Mouse (Mus musculus): ENCODE data around the gene Gm38431. TPM values are rescaled to one million over a fixed set of nuclear protein-coding genes. Genes with fewer than 3 reads are reported as not detected.

The Gm38431 gene
- total RNA-seq, 2 experiments from 2014 or later: 0.86 to 1.5 TPM

DNA sequence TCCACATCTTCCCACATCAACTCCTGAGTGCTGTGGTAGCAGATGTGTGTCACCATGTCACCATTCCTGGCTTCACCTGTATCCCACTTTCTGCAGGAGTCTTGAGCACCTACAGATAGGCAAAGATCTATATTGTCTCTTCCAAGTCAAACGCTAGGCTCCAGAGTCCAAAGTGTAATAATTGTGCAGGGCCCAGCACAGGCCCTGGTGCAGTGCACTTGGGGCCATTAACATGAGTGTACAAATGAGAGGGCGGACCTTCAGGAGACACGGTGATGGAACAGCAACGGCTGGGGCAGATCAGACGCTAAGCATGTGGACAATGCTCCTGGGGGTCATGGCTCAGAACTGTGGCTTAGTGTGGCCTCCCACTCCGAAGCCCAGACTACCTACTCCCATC, 22.0 kb upstream of the Gm38431 start:
- no peak for DNase-seq (ENCODE audit: low spot score)
- intact Hi-C loops (cut with DNase I): no loop called here

DNA sequence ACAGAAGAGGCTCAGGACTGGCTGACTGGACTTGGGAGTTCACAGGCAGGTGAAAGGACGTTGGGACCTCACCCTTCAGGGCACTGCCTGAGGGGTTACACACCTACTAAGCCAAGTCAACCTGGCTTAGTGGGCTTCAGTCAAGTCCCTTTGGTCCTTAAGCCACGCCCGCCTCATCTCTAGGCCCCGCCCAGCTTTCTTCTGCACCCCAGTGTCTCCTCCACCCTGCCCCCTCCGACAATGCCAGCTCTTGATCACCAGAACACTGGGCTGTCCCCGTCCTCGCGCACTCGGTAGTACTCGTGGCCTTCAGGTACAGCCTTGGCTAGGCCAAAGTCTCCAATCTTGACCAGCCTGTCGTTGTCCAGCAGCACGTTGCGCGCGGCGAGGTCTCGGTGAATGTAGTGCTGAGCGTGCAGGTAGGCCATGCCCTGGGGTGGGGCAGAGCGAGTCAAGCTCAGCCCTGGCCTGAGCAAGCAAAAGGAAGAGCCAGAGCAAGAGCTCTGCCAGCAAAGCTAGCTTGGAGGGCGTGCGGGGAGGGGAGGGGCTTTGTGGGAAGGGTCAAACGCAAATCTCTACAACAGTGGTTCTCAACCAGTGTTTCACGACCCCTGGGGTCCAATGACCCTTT, 15.9 kb upstream of the Gm38431 start:
- DNase-seq (ENCODE audit: low spot score): no peak
- intact Hi-C loops (cut with DNase I): no loop called here

DNA sequence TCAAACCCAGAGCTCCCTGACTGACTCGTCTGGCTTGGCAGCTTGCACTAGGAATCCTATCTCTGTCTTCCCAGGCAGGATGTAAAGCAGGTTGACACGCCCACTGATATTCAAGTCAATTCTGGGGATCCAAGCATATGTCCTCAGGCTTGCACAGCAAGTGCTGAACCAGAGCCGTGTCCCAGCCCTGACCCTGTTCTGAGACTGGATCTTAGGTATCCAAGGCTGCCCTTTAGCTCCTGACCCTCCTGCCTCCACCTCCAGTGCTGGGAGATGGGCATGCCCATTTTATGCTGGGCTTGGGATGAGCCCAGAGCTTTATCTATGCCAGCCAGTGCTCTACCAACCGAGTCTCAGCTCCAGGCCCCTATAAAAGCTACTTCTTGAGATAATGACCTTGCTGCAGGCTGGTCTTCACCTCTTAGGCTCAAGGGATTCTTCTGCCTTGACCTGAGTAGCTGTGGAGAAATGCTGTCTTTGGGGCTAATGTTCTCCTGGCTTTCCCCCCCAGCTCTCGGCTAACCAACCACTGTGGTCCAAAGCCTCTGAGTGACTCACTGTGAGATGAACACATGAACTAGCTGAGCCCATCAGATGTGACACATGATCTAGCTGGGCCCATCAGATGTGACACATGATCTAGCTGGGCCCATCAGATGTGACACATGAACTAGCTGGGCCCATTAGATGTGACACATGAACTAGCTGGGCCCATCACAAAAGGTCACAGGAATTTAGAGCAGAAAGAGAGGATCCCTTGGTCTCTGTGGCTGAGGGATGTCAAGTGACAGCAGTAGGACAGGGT, 14.2 kb upstream of the Gm38431 start:
- DNase-seq (ENCODE audit: low spot score): no peak
- intact Hi-C loops (cut with DNase I): no loop called here

DNA sequence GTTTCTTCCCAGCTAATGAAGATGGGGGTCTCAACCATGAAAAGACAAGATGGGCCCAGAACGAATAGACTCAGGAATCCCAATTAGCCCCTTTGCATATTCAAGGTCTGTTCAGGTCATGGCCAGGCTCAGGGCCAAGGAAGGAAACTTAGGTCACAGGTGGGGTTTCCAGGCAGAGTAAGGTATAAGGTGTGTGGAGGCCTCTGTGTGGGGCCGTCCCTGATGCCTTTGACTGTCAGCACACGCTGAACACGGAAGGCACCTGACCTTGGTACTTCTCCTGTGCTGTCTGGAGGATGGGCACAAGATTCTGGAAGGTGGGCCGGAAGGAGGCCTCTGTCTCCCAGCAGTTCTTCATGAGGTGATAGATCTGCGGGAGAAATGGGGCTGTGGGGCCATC, 13.0 kb upstream of the Gm38431 start:
- intact Hi-C loops (cut with DNase I): no loop called here
- DNase-seq (ENCODE audit: low spot score): no peak

DNA sequence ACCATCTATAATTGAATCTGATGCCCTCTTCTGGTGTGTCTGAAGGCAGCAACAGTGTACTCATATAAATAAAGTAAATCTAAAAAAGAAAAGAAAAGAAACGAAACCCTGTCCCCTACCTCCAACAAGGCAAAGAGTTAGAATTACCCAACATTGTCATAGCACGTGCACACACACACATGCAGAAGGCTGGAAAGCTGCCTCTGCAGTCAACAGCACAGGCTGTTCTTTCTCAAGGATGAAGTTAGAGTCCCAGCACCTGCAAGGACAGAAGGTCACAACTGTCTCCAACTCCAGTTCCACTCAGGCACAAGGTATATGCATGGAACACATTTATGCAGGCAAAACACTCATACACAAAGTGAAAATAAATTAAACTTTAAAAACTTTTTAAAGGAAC, 10.3 kb upstream of the Gm38431 start:
- DNase-seq (ENCODE audit: low spot score): no peak
- intact Hi-C loops (cut with DNase I): no loop called here

DNA sequence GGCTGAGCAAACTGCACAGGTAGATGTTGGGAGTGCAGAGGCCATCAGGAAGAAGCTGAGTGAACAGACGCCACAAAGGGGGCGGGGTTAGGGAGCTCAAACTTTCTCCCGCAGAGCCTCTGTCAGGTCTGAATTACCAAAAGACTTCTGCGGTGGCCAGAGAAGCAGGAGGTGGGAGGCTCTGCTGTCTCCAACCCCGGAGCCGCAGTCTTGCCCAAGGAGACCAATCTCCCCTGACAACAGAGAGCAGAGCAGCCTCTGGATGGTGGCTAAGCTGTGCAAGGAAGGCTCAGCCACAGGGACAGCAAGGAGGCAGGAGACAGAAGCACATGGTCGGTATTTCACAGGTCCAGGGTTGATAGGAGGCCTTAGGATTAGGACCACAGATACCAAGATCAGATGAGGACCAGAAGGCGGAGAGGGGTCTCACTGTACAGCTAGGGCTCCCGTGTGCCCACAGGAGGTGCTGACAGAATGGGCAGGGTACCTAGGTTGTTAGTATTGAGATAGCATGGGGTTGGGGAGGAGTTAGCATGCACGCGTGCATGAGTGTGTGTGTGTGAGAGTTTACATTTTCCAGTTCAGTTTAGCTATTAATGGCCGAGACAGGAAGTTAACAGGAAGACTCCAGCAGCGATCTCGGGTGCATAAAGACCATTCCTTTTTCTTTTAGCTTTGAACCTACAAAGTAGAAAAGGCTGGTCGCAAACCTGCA, 8.8 kb upstream of the Gm38431 start:
- no peak for DNase-seq (ENCODE audit: low spot score)
- intact Hi-C loops (cut with DNase I): no loop called here

DNA sequence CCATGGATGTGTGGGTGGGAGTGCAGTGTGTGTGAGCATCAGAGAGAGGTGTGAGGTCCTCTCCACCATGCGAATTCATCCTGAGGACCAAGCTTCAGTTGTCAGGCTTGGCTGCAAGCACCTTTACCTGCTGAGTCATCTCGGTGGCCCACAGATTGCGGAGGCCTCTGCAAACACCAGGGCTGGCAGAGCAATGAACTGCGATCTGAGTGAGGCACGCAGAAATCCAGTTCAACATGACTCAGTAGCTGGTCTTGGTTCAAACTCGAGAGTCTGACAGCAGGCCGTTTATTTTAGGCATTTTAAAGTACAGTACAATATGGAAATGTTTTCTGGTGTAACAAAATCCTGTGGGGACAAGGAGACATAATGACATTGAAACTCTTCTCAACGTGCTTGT, 6.0 kb upstream of the Gm38431 start:
- DNase-seq (ENCODE audit: low spot score): no peak
- intact Hi-C loops (cut with DNase I): no loop called here

DNA sequence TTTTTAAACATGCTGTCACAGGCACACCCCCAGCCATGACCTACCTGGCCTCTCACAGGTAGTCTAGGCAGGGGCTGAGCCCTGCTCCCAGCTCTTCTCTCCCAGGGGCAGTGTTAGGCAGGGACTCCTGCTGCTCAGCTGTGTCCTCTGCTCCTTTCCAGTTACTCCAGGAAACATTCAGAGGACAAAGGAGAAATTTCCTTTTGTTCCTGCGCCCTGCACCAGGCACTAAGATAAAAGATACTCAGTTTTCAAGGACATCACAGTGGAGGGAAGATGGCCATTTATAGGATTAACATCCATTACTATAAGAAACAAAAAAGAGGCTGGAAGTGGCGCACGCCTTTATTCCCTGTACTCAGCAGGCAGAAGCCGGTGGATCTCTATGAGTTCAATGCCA, 4.2 kb upstream of the Gm38431 start:
- intact Hi-C loops (cut with DNase I): no loop called here
- no peak for DNase-seq (ENCODE audit: low spot score)

DNA sequence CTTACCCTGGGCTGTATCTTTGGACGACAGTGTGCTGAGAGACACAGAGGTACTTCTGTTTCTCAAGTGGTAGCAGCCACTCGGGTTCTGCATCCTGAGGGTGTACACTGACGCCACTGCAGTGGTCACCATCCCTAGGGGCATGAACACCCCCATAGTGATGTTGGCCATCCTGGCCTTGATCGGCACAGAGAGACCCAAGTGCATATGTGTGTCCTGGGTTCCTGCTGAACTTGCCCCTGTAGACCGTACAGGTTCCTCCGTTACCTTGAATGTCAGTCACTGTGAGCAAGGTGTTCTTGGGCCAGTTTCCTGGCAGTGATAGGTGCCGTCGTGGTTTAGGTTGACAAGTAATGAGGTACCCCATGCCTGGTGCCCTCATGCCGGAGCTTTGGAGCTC, 1.6 kb upstream of the Gm38431 start:
- intact Hi-C loops (cut with DNase I): no loop called here
- DNase-seq (ENCODE audit: low spot score): no peak

DNA sequence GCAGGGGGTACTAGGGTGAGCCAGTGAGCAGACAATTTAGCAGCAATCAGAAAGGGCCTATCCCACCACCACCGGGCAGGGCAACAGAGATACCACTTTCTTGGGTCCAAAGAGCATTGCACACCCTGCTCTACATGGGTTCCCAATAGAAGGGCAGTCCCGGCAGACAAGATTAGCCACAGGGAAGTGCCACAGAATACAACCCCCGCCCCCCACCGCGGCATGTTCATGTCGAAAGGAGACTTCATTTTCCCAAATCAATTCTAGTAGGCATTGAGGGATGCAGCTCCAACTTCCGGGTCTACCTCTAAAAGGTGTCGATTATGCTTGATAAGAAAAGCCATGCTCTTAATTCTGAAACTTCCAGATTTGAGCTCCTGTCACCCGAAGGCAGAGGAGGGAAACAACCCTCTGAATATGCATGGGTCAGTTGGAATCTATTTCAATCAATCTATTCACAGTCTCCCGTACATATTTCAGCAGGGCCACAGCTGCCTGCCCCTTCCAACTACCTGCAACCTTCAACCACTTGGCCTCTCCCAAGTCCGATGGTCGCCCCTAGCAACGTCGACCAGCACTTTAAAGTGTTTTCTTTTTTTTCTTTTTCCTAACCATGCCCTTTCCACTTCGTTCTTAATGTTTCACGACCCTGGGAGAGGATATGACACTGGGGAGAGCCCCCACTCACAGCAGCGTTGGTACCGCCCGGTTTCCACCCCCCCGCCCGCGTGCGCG, 658 bp downstream of the Gm38431 start:
- intact Hi-C loops (cut with DNase I): no loop called here
- no peak for DNase-seq (ENCODE audit: low spot score)

DNA sequence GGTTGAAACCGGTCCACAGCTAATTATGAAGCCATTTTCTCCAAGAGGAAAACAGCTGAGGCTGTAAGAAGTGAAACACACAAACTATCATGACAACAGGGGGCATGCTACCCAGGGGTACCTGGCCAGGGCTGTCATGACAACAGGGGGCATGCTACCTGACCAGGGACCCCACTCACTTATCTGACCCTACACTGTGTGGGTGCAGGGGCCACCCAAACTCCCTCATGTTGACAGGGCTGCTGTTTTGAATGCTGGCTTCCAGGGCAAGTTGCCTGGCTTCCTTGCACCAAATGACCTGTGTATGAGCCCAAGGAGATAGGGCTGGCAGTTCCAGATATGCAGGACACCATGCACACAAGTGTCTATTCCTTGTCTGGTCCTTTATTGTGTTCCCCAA, 1.3 kb downstream of the Gm38431 start:
- DNase-seq (ENCODE audit: low spot score): no peak
- intact Hi-C loops (cut with DNase I): no loop called here

DNA sequence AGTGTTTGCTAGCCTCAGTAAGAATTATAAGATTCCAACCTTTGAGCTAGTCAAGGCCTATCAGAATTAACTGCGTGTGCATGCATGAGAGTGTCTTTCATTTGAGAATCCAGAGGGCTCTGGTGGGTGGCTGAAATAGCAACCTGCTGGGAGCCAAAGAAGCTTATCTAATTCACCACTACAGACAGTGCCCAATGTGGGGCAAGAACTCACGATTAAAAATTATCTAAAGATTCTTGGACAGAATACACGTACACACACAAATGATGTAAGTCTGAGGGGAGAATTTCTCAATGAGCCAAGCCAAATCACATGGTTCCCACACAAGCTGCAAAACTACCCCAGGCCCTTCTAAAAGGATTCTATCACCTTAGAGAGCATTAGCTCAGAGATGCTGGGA, 8.5 kb downstream of the Gm38431 start:
- no peak for DNase-seq (ENCODE audit: low spot score)
- intact Hi-C loops (cut with DNase I): no loop called here

DNA sequence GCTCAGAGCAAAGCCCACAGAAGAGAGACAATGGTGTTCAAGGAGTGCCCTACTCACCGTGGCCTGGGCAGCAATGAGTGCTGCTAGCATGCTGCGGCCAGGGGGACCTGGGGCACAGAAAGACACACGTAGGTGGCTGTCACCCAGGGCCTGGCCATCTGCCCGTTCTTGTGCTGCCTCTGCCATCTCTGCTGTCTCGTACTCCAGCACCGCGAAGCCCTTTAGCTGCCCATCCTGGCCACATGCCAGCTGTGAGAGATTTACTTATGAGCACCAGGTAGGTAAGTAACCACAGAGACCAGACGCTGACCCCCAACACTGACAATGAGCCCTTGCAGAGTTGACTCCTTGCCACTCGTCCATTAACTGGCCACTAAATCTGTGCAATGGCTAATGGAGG, 10.7 kb downstream of the Gm38431 start:
- intact Hi-C loops (cut with DNase I): no loop called here
- no peak for DNase-seq (ENCODE audit: low spot score)

DNA sequence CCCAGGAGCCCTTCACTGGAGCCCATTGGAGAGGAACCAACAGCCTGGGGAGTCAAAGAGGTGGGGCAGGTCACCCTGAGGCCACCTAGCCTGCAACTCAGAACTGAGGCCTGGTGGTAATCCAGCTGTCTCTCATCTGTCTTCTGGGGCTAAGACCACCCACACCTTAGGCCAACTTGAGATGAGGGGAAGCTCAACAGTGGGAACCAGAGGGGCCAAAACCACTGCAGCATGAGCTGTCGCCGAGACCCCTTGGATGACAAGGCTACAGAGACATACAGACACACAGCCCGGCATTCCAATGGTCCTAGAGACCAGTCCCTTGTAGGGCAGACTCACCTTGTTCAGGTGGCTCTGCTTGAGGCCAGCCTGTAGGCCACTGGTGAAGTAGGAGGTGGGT, 16.2 kb downstream of the Gm38431 start:
- intact Hi-C loops (cut with DNase I): no loop called here
- DNase-seq (ENCODE audit: low spot score): no peak

DNA sequence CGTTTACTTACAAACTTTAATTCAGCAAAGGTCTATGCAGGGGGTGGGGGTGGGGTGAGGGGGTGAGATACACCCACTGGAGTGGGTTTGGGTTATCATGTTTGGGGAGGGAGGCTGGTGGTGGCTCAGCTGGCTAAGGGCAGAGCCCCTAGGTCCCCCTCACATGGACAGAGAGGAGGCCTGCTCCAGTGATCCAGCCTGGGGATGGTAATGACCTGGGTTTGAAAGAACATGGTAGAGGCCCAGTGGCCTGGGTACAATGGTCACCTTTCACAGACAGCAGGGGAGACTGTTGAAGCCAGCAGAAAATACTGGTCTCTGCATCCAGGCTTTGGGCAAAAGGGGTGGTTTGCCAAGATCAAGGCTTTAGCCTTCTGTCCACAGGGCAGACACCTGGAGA, 17.6 kb downstream of the Gm38431 start:
- intact Hi-C loops (cut with DNase I): loop anchor here (5.0 kb wide), 1 partner anchor 63 kb away; no protein-coding TSS in a partner anchor
- no peak for DNase-seq (ENCODE audit: low spot score)

DNA sequence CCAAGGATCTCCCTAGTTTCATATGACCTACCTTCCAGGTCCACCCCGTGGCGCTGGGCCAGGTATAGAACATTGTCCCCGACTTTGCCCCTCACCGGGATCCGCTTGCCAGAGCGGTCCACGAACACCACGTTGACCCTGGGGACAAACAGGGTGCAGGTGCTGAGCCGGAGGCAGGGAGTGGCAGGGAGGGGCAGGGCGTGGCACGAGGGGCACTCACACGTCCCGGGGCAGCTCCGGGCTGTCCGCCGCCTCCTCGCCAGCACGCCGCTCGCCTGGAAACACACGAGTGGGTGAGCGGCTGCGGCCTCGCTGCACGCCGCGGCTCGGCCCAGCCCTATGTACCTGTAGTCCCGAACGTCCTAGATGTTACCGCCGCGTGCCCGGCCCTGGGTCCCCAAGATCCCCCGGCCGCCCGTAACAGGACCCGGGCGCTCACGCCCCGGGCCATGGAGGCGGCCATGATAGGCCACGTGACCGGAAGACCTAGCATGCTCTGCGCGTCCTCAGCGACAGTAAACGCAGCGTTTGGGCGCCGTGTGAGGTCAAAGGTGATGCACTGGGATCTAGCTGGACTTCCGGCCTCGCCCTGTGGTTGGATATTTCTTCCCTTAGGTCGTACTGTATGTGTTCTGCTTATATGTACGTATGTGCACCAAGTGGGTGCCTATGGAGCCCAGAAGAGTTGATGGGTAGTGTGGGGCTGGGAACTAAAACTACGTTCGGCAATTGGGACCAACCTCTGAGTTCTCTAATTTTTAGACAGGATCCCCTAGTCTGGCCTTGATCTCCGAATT, 18.6 kb downstream of the Gm38431 start, which contains the start of the genes Gm49373 and Fdx1l:
Gm49373 (minus strand) TSS at position 53 of the 797 bp plus-strand sequence.
Fdx1l (minus strand) TSS at position 571 of the 797 bp plus-strand sequence.
- DNase-seq (ENCODE audit: low spot score): peak; percentile 78
- intact Hi-C loops (cut with DNase I): loop anchor here (5.0 kb wide), 1 partner anchor 64 kb away; no protein-coding TSS in a partner anchor

DNA sequence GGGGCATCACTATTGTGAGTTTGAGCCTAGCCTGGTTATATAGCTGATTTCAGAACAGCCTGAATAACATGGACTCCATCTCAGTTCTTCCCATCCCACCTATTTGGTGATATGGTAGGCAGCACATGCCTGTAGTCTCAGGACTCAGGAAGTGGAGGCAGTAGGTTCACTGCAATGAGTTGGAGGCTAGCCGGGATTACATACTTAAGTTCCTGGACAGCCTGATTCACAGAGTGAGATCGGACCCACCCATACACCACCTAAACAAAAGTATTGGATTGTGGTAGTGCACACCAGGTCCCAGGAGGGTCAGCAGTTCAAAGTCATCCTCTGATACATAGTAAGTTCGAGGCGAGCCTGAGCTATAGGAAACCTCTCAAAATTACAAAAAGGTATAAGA, 19.2 kb downstream of the Gm38431 start:
- no peak for DNase-seq (ENCODE audit: low spot score)
- intact Hi-C loops (cut with DNase I): loop anchor here (5.0 kb wide), 1 partner anchor 65 kb away; no protein-coding TSS in a partner anchor

DNA sequence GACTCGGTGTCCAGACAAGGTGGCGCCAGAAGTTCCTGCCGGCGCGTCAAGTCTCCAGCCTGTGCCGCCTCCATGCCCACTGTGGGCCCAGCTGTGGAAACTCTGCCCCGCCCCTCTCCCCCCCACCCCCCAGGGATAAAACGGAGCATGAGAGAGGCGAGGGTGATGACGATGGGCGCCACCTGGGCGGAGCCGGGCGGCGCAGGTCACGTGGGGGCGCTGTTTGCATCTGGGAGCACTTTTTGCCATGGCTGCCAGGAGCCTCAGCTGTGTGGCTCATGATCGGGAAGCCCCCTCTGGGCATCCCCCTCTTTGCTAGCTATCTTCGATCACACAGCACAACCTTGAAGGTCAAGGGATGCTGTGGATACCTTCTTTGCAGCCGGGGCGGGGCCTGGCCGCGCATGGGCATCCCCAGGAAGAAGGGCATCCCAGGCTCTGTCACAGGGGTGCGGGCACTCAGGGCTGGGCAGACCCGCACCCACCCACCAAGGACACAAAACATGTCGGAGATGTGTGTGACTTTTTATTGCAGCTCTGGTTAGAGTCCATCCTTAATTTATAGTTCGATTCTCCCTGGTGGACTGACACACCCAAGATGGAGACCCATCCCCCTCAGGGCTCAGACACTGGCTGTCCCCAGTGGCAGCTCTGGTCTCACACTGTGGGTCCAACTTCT, 24.7 kb downstream of the Gm38431 start, which contains the start of gene Zglp1:
Zglp1 (minus strand) TSS at position 88 of the 679 bp plus-strand sequence.
- DNase-seq (ENCODE audit: low spot score): no peak
- intact Hi-C loops (cut with DNase I): no loop called here

DNA sequence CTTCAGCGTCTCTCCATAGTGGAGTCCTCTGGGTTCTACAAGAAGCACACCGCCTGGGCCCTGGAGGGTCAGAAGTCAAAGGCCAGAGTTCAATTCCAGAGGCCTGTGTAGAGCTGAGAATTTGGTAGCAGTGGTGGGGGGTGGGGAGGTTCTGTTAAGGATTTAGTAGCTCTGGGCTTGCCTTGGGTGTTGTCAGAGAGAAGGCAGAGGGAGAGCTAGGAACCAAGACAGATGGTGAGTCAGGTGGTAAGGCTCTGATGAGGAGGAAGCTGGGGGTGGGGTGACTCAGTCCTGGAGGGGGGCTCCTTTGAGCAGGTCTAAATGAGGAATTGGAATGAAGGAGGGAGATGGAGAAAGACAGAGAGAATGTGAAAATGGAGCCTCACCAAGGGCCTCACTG, 28.9 kb downstream of the Gm38431 start:
- intact Hi-C loops (cut with DNase I): no loop called here
- no peak for DNase-seq (ENCODE audit: low spot score)

All from heart, postnatal 25 days (tissue).